Mouse (Mus musculus) heart, embryonic 16.5 days (tissue): Measurements from ENCODE around the gene Trim54. TPM values are rescaled to one million over a fixed set of nuclear protein-coding genes. Genes with fewer than 3 reads are reported as not detected.

Experiments
- ATAC-seq: fragments of 200-750 bp; cut with Nextera tagmentation; replicated peaks from 2 replicates; pipeline ENCODE4 v1.8.0; 2017; ENCODE audit warnings: moderate number of reproducible peaks; ENCODE audit not compliant: insufficient read depth, low FRiP score; ENCODE audit errors: extremely low read depth
- H3K27ac ChIP-seq: fragments of 300-500 bp; sonication (generic); 2 replicates; pipeline ENCODE4 v1.5.1; 2014; ENCODE audit warnings: mild to moderate bottlenecking, low read length, control low read depth, moderate library complexity
- H3K27me3 ChIP-seq: fragments of 300-500 bp; sonication (generic); 2 replicates; pipeline ENCODE4 v1.6.1; 2014; ENCODE audit warnings: low read length, mixed read lengths; ENCODE audit not compliant: control insufficient read depth, insufficient read depth
- H3K36me3 ChIP-seq: fragments of 300-500 bp; sonication (generic); 2 replicates; pipeline ENCODE4 v1.6.1; 2014; ENCODE audit not compliant: control insufficient read depth, insufficient read depth
- H3K4me1 ChIP-seq: fragments of 300-500 bp; sonication (generic); 2 replicates; pipeline ENCODE4 v1.6.1; 2014; ENCODE audit warnings: low read length, mixed read lengths; ENCODE audit not compliant: control insufficient read depth, insufficient read depth
- H3K4me2 ChIP-seq: fragments of 300-500 bp; sonication (generic); 2 replicates; pipeline ENCODE4 v1.6.1; 2014; ENCODE audit warnings: low read depth, mild to moderate bottlenecking, control low read depth, low read length
- H3K4me3 ChIP-seq: fragments of 300-500 bp; sonication (generic); 2 replicates; pipeline ENCODE4 v1.5.1; 2014; ENCODE audit warnings: mild to moderate bottlenecking, control low read depth, low read length
- H3K9ac ChIP-seq: fragments of 300-500 bp; sonication (generic); 2 replicates; pipeline ENCODE4 v1.6.1; 2014; ENCODE audit warnings: low read length, control low read depth
- H3K9me3 ChIP-seq: fragments of 300-500 bp; sonication (generic); replicated peaks from 2 replicates; pipeline ENCODE4 v1.6.1; 2016; ENCODE audit warnings: low read length; ENCODE audit not compliant: control insufficient read depth
- WGBS: fragments of 180-500 bp; shearing (Covaris S2); extraction: QIAGEN DNeasy Blood & Tissue Kit; methylation state at CpG from one replicate; pipeline ENCODE4 v1.1.7; 2014; 5-methylcytosine and 5-hydroxymethylcytosine counted together
- polyA plus RNA-seq: library from polyadenylated mRNA; unstranded; fragments of >200 nt; fragmentation: Nextera tagmentation; extraction: Ambion mirVana; gene quantifications from 2 replicates; pipeline ENCODE4 v1.2.1, GENCODE M21; 2015

Gene Trim54
- polyA plus RNA-seq, 1 experiment from 2014 or later = 11.2 TPM

DNA sequence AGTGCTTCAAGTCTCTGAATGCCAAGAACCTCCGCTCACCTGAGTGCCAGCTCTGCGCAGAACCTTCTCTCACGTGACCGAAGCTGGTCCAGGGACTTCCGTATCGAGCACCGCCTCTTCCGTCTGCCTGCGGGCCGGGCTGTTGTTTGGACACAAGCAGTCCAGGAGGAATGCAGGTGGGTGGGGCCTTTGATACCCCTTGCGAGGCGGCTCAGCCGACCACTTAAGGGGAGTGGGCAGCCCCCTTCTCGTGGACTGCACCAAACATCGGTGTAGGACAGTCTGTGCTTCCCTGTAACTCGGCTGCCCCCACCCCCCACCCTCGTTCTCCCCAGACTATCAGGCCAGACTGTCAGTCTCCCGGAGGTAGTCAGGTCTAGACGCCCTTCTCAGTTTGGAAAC is 37.6 kb downstream of the Trim54 start, which contains the start of gene Mpv17:
TSS of gene Mpv17 (minus strand) at position 100 of the 402 bp plus-strand sequence.
- Histone ChIP-seq H3K27me3 (no peaks in the 10 kb centered on the region), H3K4me1 (peaks cover 13% of the 10 kb centered on the region), H3K9me3 (no peaks in the 10 kb centered on the region), H3K36me3 (peaks cover 26% of the 10 kb centered on the region), H3K4me3 (peak within 1 kb of the TSS; percentile 78), H3K9ac (peak within 1 kb of the TSS; percentile 87), H3K27ac (peak within 1 kb of the TSS; percentile 66), H3K4me2 (peak within 1 kb of the TSS; percentile 74)
- under 1% methylated on average over 19 of the region's 19 CpGs for WGBS
- peak; percentile 91 for ATAC-seq

DNA sequence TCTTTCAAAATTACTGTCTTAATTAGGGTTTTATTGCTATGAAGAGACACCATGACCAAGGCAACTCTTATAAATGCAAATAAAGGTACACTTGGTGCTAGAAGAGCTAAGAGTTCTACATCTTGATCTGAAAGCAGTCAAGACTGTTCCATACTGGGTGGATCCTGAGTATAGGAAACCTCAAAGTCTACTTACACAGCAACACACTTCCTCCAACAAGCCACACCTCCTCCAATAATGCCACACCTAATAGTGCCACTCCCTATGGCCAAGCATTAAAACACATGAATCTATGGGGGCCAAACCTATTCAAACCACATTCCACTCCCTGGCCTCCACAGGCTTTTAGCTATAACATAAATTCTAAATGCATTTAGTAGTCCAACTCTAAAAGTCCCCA is 46.0 kb downstream of the Trim54 start:
- H3K9ac ChIP-seq = no peak overlapping the region
- H3K4me2 ChIP-seq = no peak overlapping the region
- H3K9me3 ChIP-seq = no peaks in the 10 kb centered on the region
- no peaks in the 10 kb centered on the region for H3K4me1 ChIP-seq
- H3K27me3 ChIP-seq = no peaks in the 10 kb centered on the region
- H3K4me3 ChIP-seq = no peak overlapping the region
- no peak overlapping the region for H3K27ac ChIP-seq
- peaks cover 62% of the 10 kb centered on the region for H3K36me3 ChIP-seq
- ATAC-seq = no peak

DNA sequence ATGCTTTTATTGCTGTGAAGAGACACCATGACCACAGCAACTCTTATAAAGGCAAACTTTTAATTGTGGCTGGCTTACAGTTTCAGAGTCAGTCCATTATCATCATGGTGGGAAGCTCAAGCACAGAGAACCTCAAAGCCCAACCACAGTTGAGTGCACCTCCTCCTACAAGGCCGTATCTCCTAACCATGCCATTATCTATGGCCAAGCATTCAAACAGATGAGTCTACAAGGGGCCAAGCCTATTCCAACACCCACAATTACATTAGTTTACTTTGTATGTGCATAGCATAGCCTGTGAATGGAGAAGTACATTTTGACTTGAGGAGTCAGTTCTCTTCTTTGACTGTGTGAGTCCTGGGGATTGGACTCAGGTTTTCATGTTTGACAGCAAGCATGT is 48.4 kb downstream of the Trim54 start:
- no peaks in the 10 kb centered on the region for H3K27me3 ChIP-seq
- no peak for ATAC-seq
- no peak overlapping the region for H3K4me3 ChIP-seq
- no peaks in the 10 kb centered on the region for H3K9me3 ChIP-seq
- H3K4me1 ChIP-seq = no peaks in the 10 kb centered on the region
- no peak overlapping the region for H3K9ac ChIP-seq
- peaks cover 63% of the 10 kb centered on the region for H3K36me3 ChIP-seq
- H3K4me2 ChIP-seq = no peak overlapping the region
- WGBS = 70% methylated on average over 1 of the region's 1 CpGs
- H3K27ac ChIP-seq = no peak overlapping the region

DNA sequence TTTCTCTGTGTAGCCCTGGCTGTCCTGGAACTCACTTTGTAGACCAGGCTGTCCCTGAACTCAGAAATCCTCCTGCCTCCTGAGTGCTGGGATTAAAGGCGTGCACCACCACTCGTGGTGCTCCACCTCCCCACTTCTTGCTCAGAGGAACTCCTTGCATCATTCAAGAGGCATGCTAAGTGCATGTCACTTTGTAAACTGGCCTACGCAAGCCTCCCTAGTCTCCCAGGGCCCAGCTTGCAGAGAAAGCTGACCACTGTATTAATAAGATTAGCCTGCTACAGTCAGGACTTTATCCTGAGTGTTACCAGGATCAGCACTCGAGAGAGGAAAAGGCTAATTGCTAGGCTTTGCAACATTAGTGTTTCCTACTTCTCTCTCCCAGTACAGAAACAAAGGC is 52.1 kb downstream of the Trim54 start:
- H3K27me3 ChIP-seq = no peaks in the 10 kb centered on the region
- no peaks in the 10 kb centered on the region for H3K4me1 ChIP-seq
- no peak overlapping the region for H3K4me2 ChIP-seq
- no peak overlapping the region for H3K4me3 ChIP-seq
- ATAC-seq = no peak
- no peaks in the 10 kb centered on the region for H3K9me3 ChIP-seq
- peaks cover 71% of the 10 kb centered on the region for H3K36me3 ChIP-seq
- H3K9ac ChIP-seq = no peak overlapping the region
- WGBS = 60% methylated on average over 4 of the region's 4 CpGs
- no peak overlapping the region for H3K27ac ChIP-seq

DNA sequence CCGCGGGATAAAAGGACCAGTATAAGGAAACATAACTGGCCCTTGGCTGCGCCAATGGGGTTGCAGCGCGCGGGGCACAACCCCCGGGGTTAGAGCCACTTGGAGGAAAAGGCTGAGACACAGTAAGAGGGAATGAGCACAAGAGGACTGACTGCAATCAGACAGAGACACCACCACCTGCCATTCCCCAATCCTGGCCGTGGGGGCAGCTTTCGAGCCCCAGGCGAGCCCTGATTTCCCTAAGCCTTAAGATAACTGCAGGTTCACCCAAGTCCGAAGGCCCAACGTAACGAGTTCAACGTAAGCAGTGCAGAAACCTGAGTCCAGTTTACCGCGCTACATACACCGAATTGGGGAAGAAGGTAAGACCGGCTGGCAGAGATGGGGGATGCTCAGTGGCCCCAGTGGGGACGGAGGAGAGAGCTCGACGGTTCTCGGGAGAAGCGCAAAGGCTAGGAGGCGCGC is 62.8 kb downstream of the Trim54 start:
- Histone ChIP-seq H3K36me3 (peaks cover 2% of the 10 kb centered on the region; the same call in 1 of the 2 replicates), H3K9ac (peak overlapping the region; percentile 86), H3K27me3 (no peaks in the 10 kb centered on the region), H3K9me3 (no peaks in the 10 kb centered on the region), H3K4me3 (peak overlapping the region; percentile 84), H3K4me2 (peak overlapping the region; percentile 98), H3K27ac (peak overlapping the region; percentile 96), H3K4me1 (peaks cover 8% of the 10 kb centered on the region)
- ATAC-seq = peak; percentile 35
- WGBS = under 1% methylated on average over 25 of the region's 25 CpGs

DNA sequence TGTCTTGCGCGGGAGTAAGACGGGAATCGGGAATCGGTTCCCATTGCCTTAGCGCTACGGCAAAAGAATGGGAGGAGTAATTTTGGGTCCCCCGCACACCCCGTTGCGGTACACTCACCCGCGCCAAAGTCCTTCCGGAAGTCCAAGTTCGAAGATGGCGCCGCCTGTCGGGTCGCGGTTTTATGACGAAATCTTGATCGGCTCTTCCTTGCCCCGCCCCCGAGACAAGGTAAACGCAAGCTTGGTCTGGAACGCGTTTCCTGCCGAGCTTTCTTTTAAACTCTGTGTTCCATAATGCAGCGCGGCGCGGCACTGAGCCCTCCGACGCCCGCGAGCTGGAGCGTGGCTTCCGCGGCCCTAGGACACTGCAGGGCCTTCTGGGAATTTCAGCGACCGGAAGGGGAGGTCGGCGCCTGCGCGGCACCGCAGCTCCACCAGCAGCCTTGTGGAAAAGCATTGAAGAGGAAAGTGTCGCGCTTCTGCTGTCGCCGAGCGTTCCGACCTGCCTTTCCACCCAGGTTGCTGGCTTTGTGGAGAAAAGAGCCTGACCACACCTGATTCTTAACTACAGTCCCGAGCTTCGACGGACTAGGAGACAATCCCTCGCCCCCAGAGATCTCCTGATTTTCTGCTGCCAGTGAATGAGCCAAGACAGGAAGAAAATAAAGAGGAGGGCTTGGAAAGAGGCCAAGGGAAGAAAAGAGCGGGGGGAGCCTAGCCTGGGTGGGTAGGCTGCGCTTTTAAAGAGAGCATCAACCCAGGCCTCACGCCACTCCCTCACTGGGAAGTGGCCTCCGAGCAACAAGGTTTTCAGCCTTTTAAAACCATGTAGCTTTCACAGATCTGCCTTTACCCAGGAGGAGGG is 63.5 kb downstream of the Trim54 start, which contains the start of the genes Gm29609 and Gtf3c2:
TSS of gene Gm29609 (minus strand) at position 146 of the 865 bp plus-strand sequence.
TSS of gene Gtf3c2 (minus strand) at position 379 of the 865 bp plus-strand sequence.
- H3K36me3 ChIP-seq = peaks cover 2% of the 10 kb centered on the region; the same call in 1 of the 2 replicates
- H3K4me3 ChIP-seq = peak within 1 kb of the TSS; percentile 84
- H3K27ac ChIP-seq = peak within 1 kb of the TSS; percentile 96
- no peaks in the 10 kb centered on the region for H3K9me3 ChIP-seq
- ATAC-seq = peak; percentile 98
- WGBS = under 1% methylated on average over 59 of the region's 59 CpGs
- H3K4me2 ChIP-seq = peak within 1 kb of the TSS; percentile 98
- H3K4me1 ChIP-seq = peaks cover 8% of the 10 kb centered on the region
- H3K27me3 ChIP-seq = no peaks in the 10 kb centered on the region
- peak within 1 kb of the TSS; percentile 86 for H3K9ac ChIP-seq

DNA sequence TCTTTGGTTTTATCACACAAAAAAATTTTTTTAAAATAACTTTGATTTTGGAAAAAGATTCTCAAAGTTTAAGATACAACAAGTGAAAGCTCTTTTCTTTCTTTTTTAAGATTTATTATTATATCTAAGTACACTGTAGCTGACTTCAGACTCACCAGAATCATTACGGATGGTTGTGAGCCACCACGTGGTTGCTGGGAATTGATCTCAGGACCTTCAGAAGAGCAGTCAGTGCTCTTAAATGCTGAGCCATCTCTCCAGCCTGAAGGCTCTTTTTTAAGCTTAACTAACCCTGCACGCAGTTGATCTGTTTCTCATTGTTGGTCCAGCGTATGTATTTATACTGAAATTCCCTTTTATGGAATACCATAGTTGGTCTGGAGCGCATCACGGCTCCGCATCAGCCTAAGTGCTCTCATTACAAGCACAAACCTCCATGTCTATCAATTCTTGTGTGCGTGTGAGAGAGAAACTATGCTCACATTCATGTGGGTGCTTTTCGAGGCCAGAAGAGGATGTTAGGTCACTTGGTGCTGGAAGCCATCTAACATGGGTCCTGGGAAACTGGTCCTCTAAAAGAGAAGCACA is 64.8 kb downstream of the Trim54 start:
- Histone ChIP-seq H3K36me3 (peaks cover 2% of the 10 kb centered on the region; the same call in 1 of the 2 replicates), H3K9ac (no peak overlapping the region), H3K4me2 (no peak overlapping the region), H3K9me3 (no peaks in the 10 kb centered on the region), H3K27ac (no peak overlapping the region), H3K4me3 (no peak overlapping the region), H3K4me1 (peaks cover 8% of the 10 kb centered on the region), H3K27me3 (no peaks in the 10 kb centered on the region)
- 92% methylated on average over 9 of the region's 9 CpGs for WGBS
- no peak for ATAC-seq

DNA sequence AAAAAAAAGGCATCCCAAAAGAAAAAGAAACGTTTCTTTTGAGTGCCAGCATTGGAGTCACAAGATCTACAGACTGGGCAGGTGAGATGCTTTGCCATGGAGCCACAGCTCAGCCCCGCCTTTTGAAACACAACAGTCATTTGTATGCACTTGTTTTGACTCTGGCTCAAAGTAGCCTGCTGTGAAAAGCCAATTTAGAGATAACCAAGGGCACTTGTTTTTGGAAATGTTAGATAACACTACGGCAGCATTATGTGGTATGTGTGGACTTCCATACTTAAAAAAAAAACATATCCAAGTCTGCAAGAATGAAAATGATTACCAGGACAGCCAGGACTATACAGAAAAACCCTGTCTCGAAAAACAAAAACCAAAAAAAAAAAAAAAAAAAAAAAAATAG is 67.2 kb downstream of the Trim54 start:
- no peak for ATAC-seq
- no peak overlapping the region for H3K27ac ChIP-seq
- no peaks in the 10 kb centered on the region for H3K27me3 ChIP-seq
- no peak overlapping the region for H3K4me2 ChIP-seq
- H3K9me3 ChIP-seq = no peaks in the 10 kb centered on the region
- peaks cover 16% of the 10 kb centered on the region for H3K36me3 ChIP-seq
- no peak overlapping the region for H3K9ac ChIP-seq
- peaks cover 7% of the 10 kb centered on the region for H3K4me1 ChIP-seq
- no peak overlapping the region for H3K4me3 ChIP-seq
- WGBS = 40% methylated on average over 4 of the region's 4 CpGs
